Mouse (Mus musculus): ENCODE results near the gene Oca2.

DNA sequence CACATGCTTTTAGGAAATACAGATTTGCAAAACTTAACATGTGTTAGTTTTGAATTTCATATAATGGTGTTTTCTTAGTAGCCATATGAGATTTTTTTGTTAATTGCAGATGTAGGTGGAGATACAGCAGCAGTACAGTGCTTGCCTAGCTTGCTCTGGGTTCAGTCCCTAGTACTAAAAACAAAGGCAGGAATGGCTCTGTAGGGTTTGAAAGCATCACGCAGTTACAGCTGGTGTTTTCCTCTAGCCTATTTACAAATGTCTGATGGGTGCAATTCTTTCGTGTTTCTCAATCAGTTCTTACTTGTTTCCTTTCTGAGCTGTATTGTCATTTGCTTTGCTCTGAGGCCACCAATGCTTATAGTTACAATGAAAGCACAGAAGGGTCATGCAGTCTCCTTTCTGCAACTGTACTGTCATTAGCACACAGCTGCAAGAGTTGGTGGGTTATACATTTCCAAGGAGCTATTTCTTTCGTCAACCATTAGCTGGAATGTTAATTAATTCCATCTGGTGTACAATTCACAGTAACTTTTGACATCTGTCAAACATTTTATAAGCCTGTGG, 18.4 kb downstream of the Oca2 start:
- no peak for TF ChIP-seq CTCF (IDR thresholded peaks at IDR 0.05; ENCODE audit: control insufficient read depth, insufficient read depth, insufficient read length)
- TF ChIP-seq FOSL1 (IDR thresholded peaks at IDR 0.05; ENCODE audit: insufficient read depth, low read length, poor library complexity, severe bottlenecking), result no peak
- no peak for TF ChIP-seq USF1 (IDR thresholded peaks at IDR 0.05; ENCODE audit: low read depth)
- TF ChIP-seq MAX (IDR thresholded peaks at IDR 0.05), result no peak
- TF ChIP-seq CEBPB (IDR thresholded peaks at IDR 0.05; ENCODE audit: low read depth), result no peak
- TF ChIP-seq MYOG (IDR thresholded peaks at IDR 0.05; ENCODE audit: control insufficient read depth, extremely low read depth, insufficient read length), result no peak
- TF ChIP-seq MYOD1 (IDR thresholded peaks at IDR 0.05; ENCODE audit: control insufficient read depth, insufficient read length, low read depth), result no peak
